19 mouse cellular contexts compared by ENCODE assay signal in the genomic region with DNA sequence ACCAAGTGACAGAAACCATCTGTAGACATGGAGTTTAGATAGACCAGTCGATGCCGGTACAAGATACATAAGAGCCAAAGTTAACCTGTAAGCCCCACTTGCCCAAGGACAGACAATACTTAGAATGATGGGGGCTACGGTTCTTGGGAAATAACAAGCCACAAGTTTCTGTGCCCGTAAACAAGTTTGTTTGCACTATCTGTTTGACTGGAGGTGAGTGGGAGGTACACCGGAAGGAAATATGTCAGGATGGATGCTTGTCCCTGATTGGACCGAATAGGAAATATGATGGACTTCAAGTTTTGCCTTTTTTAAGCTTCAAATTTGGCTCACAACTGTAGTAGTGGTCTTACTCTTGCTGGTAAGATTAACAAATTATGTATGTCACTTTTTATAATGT. TPM values are rescaled to one million over a fixed set of nuclear protein-coding genes. Genes with fewer than 3 reads are reported as not detected.
DNase-seq lines count a peak whose midpoint lies in the region; ATAC-seq and TF ChIP-seq lines count a peak whose summit lies in the region.
"Had no signal": no experiment of that assay in that cellular context is flagged by ENCODE, and none has a peak within 500 bp of the region (broad histone marks: within the 10 kb centered on the region; RNA-seq: fewer than 3 reads in every experiment).

No protein-coding gene starts in this region.

- 26% methylated on average over 6 of the region's 6 CpGs for WGBS in liver, adult 2 months
- WGBS in forebrain, embryonic 15.5 days = 93% methylated on average over 6 of the region's 6 CpGs

- no peaks in the 10 kb centered on the region for H3K9me3 ChIP-seq in forebrain, embryonic 15.5 days
- H3K9me3 ChIP-seq: embryonic facial prominence, embryonic 10.5 days; forebrain, embryonic 13.5 days; heart, embryonic 13.5 days; hindbrain, embryonic 12.5 days had no signal

- H3K27ac ChIP-seq in gastrocnemius, adult 2 months = peak overlapping the region; percentile 53; the same call in 1 of the 2 replicates
- H3K27ac ChIP-seq in liver, adult 2 months (replicated peaks; ENCODE audit: insufficient read depth, low read depth, low read length) = peak overlapping the region; percentile 73
- no peak overlapping the region for H3K27ac ChIP-seq in forebrain, embryonic 15.5 days (replicated peaks)
- H3K27ac ChIP-seq: embryonic facial prominence, embryonic 10.5 days; forebrain, embryonic 13.5 days; hindbrain, embryonic 12.5 days had no signal

- no peak for DNase-seq in gastrocnemius, adult 2 months
- no peak for DNase-seq in gastrocnemius, postnatal 10 days
- DNase-seq in liver, adult 2 months (ENCODE audit: extremely low read depth, low read depth, low spot score) = peak; percentile 67
- DNase-seq in liver = no peak
- DNase-seq in induced T-regulatory cell, adult 2 months (ENCODE audit: low read depth) = peak; percentile 71
- peak; percentile 32 for DNase-seq in yolk sac, embryonic 10.5 days (ENCODE audit: low spot score)
- DNase-seq: adrenal gland, postnatal 25 days; B cell, adult 2 months; cerebellum, adult 18-20 months; cerebellum, adult 9-11 months; cerebellum, postnatal 36 days had no signal

- H3K4me1 ChIP-seq in liver, adult 2 months (ENCODE audit: control insufficient read depth, insufficient read depth, low read length) = peaks cover 22% of the 10 kb centered on the region; the same call in 1 of the 2 replicates
- peaks cover 8% of the 10 kb centered on the region for H3K4me1 ChIP-seq in forebrain, embryonic 15.5 days

- no peak for TF ChIP-seq CTCF in gastrocnemius, adult 2 months (IDR thresholded peaks at IDR 0.05)
- no peak for TF ChIP-seq CTCF in liver, adult 2 months (IDR thresholded peaks at IDR 0.05; ENCODE audit: low read depth, low read length)

- H3K79me2 ChIP-seq in liver, adult 2 months (ENCODE audit: control insufficient read depth, insufficient read depth, low read length) = peaks cover 16% of the 10 kb centered on the region; the same call in 1 of the 2 replicates

- no peaks in the 10 kb centered on the region for H3K36me3 ChIP-seq in liver, adult 2 months (ENCODE audit: control insufficient read depth, insufficient read depth, low read length)
- no peaks in the 10 kb centered on the region for H3K36me3 ChIP-seq in forebrain, embryonic 15.5 days

- H3K27me3 ChIP-seq in liver, adult 2 months (ENCODE audit: control insufficient read depth, insufficient read depth, low read length) = no peaks in the 10 kb centered on the region
- no peaks in the 10 kb centered on the region for H3K27me3 ChIP-seq in forebrain, embryonic 15.5 days
- H3K27me3 ChIP-seq: forebrain, embryonic 13.5 days; heart, embryonic 13.5 days; hindbrain, embryonic 12.5 days had no signal

- no peak for ATAC-seq in forebrain, embryonic 15.5 days (replicated peaks)
- ATAC-seq: forebrain, embryonic 13.5 days; hindbrain, embryonic 16.5 days had no signal

- no peak overlapping the region for H3K4me3 ChIP-seq in gastrocnemius, adult 2 months
- H3K4me3 ChIP-seq in liver, adult 2 months (ENCODE audit: insufficient read depth, low read depth, low read length) = peak overlapping the region; percentile 43
- H3K4me3 ChIP-seq in forebrain, embryonic 15.5 days = no peak overlapping the region
- H3K4me3 ChIP-seq: embryonic facial prominence, embryonic 10.5 days; forebrain, embryonic 13.5 days; heart, embryonic 13.5 days; hindbrain, embryonic 12.5 days had no signal

- peak overlapping the region; percentile 31; the same call in 1 of the 2 replicates for H3K9ac ChIP-seq in liver, adult 2 months (ENCODE audit: low read depth, low read length)
- H3K9ac ChIP-seq in forebrain, embryonic 15.5 days (replicated peaks) = no peak overlapping the region
- H3K9ac ChIP-seq: forebrain, embryonic 13.5 days; heart, embryonic 13.5 days; hindbrain, embryonic 12.5 days had no signal

- TF ChIP-seq POLR2A in liver, adult 2 months (IDR thresholded peaks at IDR 0.05; ENCODE audit: extremely low read depth, insufficient read depth, low read length) = no peak

- H3K4me2 ChIP-seq in forebrain, embryonic 15.5 days (replicated peaks) = no peak overlapping the region
- H3K4me2 ChIP-seq: forebrain, embryonic 13.5 days; hindbrain, embryonic 12.5 days had no signal

- intact Hi-C loops in gastrocnemius, adult 2 months (cut with DNase I) = no loop called here

RNA-seq across cellular contexts. Expression of a gene that starts 12.3 kb away (rescaled TPM):
- total RNA-seq in gastrocnemius, adult 2 months (2021) = 10 to 100 TPM; 16.3 to 24.0 TPM
- total RNA-seq in gastrocnemius, postnatal 10 days (2021) = 10 to 100 TPM; 32.8 to 39.2 TPM
- total RNA-seq in liver, adult 2 months (2014; rRNA removed) = 24.6 and 34.5 TPM in 2 replicates
- 2.8 and 3.1 TPM in 2 replicates for polyA plus RNA-seq in liver, adult 2 months (2012; rRNA removed)
- 53.5 and 56.2 TPM in 2 replicates for polyA plus RNA-seq in forebrain, embryonic 15.5 days (2015; fragmentation: Nextera tagmentation; extraction: Ambion mirVana)

RNA-seq across cellular contexts. Expression of a gene that starts 55.7 kb away (rescaled TPM):
- total RNA-seq in gastrocnemius, adult 2 months (2021) = 1 to 10 TPM; 1.4 to 7.8 TPM
- total RNA-seq in gastrocnemius, postnatal 10 days (2021) = 1 to 10 TPM; 1.9 to 3.3 TPM
- not detected in 2 replicates for total RNA-seq in liver, adult 2 months (2014; rRNA removed)
- not detected in 2 replicates for polyA plus RNA-seq in liver, adult 2 months (2012; rRNA removed)
- 0.36 and 0.42 TPM in 2 replicates for polyA plus RNA-seq in forebrain, embryonic 15.5 days (2015; fragmentation: Nextera tagmentation; extraction: Ambion mirVana)
- total RNA-seq: adrenal gland, adult 18-20 months; adrenal gland, postnatal 25 days; MEL had no signal
- polyA plus RNA-seq: forebrain, embryonic 13.5 days had no signal

Comparison
In these comparisons a context has a peak if more than half of its experiments do, and no peak if none do; other contexts are left out.
1. DNase-seq: peak in liver, adult 2 months (single experiment), induced T-regulatory cell, adult 2 months (single experiment) and yolk sac, embryonic 10.5 days (single experiment); none in gastrocnemius, adult 2 months (single experiment), gastrocnemius, postnatal 10 days (single experiment) and liver (single experiment).